Mouse (Mus musculus): ENCODE measurements around the gene Ddx49.

GRCm38 (mm10) chr8:70259043-70259442 is 43.2 kb downstream of the Ddx49 start:
- TF ChIP-seq POLR2A (IDR thresholded peaks at IDR 0.05; ENCODE audit: low read depth, low read length), result no peak
- TF ChIP-seq CTCF (IDR thresholded peaks at IDR 0.05; ENCODE audit: borderline replicate concordance, insufficient read depth, low read length), result no peak

All from embryonic fibroblast, embryonic 13.5 days (primary cell).